Mouse (Mus musculus) urinary bladder, postnatal 10 days (tissue): ENCODE results near the gene Csrnp3.

ENCODE experiments used
- DNase-seq: peaks from one replicate; pipeline ENCODE4 v3.0.0; 2022; ENCODE audit warnings: low spot score

The Csrnp3 gene

DNA sequence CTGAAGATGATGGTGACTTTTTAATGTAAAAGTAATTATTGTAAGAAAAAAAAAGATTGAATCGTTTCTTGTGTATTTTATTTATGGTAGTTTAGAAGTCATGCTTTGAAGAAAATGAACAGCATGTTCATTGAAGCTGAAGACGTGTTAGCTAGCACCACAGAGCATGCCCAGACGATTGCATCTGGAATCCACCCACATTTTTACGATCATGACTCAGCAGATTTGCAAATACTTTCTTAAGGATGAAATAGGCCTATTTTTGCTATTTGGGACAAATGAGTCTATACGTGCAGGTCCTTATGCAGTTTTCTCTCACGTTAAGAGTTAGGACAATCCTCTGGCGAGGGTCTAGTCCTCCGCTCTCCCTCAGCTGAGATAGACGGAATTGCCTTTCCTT is 177.9 kb downstream of the Csrnp3 start:
- no peak for DNase-seq

DNA sequence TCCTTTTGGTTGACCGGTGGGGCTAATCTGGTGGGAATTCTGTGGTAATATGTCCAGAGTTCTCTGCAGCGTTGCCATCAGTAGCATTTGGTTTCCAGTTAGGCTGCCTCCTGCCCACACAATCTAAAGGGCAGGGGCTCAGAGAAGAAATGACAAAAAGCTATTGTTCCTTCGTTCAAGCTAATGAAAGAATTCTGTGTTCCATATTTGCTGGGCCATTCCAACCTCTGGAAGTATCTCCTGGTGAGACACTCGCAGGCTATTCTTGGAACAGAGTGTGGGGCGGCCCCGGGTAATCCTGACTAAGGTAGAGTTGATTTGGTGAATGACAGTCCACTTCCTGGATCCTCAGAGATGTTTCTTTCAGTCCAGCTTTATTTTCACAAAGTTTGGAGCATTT is 179.3 kb downstream of the Csrnp3 start:
- DNase-seq = no peak

DNA sequence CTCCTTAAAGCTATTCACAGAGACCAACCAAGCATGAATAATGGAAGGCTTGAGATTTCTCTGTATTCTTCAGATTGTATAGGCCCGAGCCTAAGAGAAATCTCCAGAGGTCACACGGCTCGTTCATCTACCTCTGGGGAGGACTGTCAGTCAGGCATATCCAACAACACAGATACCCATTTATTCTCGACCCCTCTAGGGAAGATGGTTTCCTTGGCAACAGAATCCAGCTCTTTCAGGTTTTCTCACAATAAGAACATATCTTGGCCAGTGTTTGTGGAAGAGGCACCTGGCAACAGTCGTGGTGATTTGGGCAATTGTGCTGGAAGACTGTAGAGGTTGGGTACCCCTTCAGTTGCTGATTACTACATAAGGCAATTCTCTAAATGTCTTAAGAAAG is 183.2 kb downstream of the Csrnp3 start:
- DNase-seq = no peak

DNA sequence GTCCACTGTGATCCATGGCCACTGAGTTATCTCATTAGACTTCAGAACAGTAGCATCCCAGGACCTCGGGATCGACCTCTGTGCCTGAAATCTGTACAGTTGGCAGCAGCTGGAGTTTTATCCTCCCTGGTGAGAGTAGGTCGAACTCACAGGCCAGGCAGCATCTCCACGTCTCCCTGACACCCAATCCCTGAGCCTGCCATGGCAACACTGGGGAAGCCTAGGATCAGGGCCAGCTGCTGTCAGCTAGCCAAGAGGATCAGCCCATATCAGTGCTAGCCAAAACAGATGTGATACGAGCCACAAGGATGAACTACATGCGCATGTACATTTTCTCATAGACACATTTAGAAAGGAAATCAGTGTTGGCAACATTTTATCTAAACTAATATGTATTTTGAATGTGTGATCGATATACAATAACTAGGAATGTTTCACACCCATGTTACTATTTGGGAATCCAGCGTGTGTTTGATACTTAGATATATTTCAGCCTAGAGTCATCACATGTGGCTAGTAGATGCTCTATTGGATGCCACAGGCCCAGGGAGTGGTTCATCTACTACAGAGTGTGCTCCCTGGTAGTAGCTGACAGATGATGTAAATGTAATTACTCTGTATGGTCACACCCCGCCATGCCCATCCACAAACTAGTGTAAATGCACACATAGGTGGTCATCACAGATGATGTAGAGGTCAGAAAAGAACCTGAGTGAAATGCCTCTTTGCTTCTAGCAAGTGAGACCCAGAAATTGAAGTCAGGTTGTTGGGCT is 189.5 kb downstream of the Csrnp3 start:
- DNase-seq = no peak

DNA sequence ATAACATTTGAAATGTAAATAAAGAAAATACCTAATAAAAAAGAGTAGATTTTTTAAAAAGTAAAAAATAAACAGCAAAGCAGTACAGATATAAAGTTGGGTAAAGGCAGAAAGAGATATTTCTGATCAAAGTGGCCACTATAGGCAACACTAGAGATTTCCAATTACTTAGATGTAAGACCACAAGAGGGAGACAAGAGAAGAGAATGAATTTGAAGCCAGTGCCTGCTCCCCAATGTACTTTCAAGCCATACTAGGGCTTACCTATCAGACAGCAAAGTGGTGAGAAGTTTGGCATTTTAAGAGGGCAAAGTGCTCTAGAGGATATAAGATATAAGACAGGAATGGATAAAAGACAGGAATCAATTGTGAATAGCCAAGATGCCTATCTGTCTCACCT is 195.0 kb downstream of the Csrnp3 start:
- DNase-seq = no peak

DNA sequence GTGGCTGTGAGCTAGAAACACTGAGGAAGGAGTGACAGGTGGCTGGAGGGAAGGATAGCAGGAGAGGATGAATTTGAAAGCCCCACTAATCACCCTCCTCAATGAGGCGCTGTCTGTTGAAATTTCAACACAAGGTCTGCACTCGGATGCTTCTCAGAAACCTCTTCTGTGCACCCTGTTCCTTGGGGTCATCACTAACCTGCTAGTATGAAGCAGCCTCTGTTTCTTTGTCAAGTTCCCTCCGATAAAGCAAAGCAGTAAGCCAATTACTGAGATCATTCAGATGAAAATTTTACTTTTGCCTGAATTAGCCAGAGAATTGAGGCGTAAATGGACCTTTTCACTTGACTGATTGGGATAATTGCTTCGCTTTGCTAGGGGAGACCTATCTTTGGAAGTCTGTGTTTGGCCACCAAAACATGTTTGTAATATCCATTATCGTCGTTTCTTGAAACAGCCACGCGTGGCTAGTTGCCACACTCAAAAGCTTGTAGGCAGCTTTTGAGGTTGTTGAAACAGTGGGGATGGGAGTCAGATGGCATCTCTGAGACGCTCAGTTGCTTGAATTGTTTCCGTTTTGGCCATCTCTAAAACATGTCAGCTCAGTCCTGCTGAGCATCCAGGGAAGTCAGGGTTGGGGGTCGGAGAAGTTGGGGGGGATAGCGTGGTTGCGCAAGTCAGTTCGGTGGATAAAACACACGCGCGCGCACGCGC is 195.8 kb downstream of the Csrnp3 start:
- no peak for DNase-seq

DNA sequence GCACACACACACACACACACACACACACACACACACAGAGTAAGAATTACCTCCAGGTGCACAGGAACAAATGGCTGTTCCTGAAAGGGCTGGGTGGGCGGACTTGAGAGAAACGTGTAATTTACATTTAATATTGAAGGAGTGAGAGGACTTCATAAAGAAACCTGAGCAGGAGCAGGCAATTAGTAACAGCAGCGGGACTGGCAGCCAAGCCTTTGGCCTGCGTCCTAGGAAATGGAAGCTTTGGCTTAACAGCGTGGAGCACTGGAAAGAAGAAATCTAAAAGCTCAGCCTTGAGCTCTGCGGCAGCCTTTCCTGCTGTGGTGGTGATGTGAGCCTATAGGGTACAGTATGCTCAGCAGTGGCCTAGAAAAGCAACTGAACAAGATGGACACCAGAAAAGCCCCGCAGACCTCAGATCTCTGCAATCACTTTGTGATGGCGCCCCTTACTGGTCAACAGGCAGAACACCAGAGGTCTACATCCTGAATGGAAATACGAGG is 196.4 kb downstream of the Csrnp3 start:
- no peak for DNase-seq

DNA sequence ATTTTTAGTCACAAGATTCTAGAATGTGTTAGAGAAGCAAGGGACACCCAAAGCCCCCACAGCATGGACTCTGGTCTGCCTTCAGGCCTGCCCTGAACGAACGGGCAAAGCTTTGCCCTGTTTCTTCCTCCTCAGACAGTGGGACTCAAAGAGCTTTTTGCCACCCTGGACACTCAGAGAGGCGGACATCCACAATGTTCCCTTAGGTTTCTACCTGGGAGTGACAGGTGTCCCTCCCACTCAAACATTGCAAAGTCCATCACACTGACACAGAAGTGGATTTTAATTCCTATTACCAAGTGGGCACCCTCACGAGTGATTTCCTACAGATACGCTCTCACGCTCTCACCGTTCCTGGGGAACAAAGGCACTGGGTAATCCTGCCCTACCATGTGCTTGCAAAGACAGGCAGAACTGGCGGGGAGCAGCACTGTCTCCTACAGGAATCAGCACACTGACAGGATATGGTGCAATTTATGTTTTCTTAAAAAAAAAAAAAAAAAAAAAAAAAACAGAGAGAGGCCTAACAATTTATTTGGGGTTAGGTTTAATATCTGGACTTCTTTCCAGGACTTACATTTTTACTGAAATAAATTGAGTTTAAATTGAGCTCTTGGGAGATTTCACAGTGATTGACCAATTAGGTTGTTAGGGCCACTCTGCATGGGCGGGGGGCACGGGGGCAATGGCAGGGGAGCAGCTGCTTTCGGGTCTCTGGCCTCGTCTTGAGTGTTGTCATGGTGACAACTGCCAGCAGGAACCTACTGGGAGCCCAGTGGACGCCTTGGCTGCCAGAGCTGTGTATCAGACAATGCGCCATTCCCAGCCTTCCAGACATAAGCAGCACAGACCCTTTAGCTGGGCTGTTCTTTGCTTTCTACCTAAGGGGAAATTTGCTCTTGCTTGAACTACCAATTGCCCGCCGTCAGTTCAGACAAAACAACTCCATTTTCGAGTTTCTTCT is 198.2 kb downstream of the Csrnp3 start:
- no peak for DNase-seq

DNA sequence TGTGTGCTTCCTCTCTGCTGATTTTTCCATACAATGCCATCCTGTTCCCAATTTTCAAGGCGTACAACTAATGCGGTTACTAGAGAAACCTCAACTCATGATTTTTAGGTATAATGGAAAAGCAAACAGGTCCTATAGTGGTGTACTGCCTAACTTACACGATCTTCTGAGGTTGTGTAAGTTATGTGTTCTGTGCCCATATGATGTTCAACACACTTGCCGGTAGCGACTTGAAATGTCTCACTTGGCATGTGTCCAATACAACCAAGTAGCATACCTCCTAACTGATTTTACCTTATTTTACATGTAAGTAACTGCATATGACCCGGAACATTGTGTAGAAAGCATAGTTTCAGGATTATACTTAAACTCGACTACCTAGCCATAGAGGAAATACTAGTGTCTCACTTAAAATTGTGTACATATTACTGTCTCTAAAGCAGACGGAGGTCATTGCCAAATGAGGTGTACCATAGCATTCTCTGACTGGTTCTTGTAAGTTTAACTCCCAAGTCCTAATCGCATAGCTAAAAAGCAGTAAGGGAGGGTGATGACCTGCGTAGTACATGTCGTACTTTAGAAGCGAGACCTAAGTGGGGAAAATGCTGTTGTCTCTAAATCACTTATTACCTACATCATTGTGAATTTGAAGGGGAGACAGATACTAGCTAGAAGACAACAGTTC is 199.0 kb downstream of the Csrnp3 start:
- DNase-seq = no peak

DNA sequence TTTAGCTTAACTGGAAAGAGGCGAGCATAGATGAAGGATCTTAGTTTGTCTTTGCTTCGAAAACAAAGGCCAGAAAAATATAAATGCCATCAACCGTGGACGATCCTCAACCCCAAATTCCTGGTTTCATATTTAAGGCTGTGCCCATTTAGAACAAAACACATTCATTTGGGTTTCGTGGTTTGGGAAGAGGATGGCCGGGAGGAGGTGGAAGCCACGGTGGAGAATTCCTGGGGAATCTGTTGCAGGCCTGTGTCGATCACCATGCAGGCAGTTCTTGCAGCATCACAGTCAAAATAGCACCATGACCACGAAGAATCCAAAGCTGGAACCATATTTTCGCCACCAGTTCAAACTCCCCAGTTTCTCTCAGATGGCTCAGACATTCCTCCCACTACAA is 217.7 kb downstream of the Csrnp3 start:
- no peak for DNase-seq

DNA sequence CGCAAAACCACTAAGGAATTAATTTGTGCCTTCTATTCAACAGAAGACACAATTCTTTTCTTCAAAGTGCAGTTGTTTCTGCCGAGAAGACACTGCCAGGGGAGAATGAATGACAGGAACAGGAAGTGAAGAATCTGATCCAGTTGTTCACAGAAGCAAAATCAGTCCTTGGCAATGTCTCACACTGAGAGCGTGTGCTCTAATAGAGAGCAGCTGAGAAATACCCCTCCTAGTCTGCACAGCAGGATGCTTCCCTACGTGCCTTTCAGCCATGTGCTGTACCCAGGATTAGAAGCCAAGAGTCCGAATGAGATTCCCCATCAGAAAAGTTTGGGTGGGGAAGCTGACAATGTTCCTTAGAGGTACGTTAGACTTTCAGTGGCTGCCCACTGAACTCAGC is 223.9 kb downstream of the Csrnp3 start:
- no peak for DNase-seq

DNA sequence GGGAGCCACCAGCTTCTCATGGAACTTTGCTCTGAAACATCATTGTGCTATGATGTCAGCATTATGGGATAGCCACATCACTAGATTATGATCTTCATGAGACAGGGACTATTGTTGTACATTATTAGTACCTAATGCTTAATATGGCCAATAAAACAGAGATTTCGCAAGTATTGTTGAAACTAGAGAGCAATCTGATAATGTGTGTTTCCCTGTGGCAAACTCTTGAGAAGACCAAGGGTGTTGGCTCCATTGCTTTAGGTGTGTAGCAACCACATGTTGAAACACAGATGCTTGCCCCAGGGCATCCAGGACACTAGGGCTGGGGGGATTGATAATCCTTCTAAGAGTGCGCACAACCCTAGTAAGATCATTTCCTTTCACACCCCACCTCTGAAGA is 235.2 kb downstream of the Csrnp3 start:
- DNase-seq = no peak
